Mouse (Mus musculus) mouse embryonic stem cell (cell line): ENCODE measurements around the gene Tyw1.
"Not testable (repeated sequence)": the region's sequence is repeated elsewhere in the genome, so short reads cannot be mapped to it uniquely, and the experiment has no call there.

Experiments used
- in situ Hi-C, 2 experiments: fragments of 300-500 bp; cut with MboI; formaldehyde crosslinking; loops; 1 replicate in 1 of 2; 3 replicates in 1 of 2; pipeline ENCODE4 v1.14.3; 2019 to 2020; ENCODE audit warnings: low sequenced_read_pairs in 2 of 2, low pct_unique_long_range_greater_than_20kb in 1 of 2, mixed read lengths in 1 of 2; ENCODE audit not compliant: unreplicated experiment in 1 of 2

Gene Tyw1

DNA sequence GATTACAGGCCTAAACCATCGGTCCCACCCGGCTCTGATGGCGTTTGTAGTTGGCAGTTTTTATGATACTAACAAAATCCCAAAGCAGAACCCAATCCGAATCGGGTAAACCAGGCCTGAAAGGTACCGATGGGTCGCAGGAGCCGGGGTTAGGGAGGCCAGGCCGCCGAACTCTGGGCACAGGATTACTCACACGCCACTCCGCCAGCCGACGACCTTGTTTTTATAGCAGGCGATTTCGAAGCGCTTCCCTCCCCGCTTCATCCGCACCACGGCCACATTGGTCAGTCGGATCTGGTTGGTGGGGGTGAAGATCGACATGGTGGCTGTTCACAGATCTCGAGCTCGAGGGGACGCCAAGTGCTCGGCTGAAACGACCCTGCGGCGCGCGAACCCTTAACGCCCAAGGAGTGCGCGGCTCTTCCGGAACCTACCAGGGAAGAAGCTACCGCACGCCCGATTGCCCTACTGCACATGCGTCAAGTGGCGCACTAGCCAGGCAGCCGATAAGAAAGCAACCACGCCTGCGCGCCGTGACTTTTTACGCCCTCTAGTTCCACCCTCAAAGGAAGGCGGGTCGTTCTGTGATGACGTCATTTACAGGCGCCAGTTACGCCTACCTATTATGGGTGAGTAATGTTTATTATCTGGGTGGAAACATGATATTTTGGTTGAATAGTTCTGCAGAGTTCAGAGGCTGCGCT, at the start of gene Tyw1, which contains the start of gene Sbds:
TSS of gene Tyw1 (plus strand) at position 603 of the 704 bp plus-strand sequence.
TSS of gene Sbds (minus strand) at position 514 of the 704 bp plus-strand sequence.
- in situ Hi-C loops = no loop called here

GRCm38 (mm10) chr5:130207299-130207698, 48.1 kb upstream of the Tyw1 start:
- in situ Hi-C loops = no loop called here

DNA sequence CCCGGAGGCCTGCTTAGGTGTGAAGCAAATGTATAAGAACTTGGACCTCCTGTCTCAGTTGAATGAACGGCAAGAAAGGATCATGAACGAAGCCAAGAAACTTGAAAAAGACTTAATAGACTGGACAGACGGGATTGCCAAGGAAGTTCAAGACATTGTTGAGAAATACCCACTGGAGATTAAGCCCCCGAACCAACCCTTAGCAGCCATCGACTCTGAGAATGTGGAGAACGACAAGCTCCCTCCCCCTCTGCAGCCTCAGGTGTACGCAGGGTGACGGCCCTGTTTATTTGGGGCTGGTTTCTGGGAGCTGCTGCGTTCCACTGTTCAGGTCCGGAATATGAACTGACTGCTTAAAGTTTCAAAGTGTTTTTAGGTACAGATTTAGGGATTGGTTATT, 42.5 kb upstream of the Tyw1 start:
- in situ Hi-C loops = no loop called here

DNA sequence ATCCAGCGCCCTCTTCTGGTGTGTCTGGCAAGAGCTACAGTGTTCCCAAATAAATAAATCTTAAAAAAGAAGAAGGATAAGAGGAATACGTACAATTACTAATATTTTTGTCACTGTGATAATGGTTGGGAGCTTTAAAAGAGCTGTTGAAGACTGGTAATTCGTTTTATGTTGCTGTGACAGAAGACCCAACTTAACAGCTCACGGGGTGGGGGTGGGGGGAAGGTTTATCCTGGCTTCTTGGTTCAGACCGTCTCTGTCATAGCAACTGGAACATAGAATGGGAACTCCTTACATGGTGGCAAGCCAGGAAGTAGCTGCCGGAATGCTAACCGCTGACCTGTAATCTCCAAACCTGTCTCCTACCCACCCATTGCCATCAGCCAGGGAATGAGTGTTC, 38.6 kb upstream of the Tyw1 start, which contains the start of gene Tmem248:
TSS of gene Tmem248 (plus strand) at position 301 of the 400 bp plus-strand sequence.
- in situ Hi-C loops = no loop called here

GRCm38 (mm10) chr5:130217406-130217805, 38.0 kb upstream of the Tyw1 start:
- in situ Hi-C loops = no loop called here

DNA sequence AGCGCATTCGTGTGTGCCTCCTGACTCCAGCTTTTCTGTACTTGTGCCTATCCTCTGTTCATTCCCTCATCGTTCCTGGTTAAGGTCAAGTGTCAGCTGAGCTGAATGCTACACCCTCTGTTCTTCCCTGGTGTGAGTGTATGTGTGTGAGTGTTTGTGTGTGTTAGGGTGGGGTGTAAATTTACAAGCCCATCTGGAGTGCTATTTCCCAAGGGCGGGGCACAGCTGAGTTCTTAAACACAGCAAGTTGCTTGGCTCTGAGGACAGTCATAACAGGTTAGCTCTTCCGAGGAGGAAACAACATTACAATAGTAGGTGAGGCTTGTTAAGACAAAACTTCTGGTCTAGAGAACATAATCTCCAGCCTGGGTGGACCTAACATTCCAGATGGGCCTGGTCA, 37.1 kb upstream of the Tyw1 start:
- in situ Hi-C loops = no loop called here

DNA sequence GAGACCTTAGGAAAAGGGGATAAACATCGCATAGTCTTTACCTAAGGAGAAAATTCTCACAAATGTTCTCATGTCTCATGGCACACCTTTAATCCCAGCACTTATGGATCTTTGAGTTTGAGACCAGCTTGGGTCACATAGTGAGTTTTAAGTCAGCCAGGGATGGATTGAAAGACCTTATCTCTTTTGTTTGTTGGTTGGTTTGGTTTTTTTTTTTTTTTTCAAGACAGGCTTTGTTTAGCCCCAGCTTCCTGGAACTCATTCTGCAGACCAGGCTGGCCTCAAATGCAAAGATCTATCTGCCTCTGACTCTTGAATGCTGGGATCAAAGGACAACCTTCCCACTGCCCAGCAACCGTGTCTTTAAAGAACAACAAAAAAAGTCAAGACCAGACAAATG, 34.1 kb upstream of the Tyw1 start:
- in situ Hi-C loops = no loop called here

- in situ Hi-C loops = no loop called here
Observed at GRCm38 (mm10) chr5:130221760-130222145, 33.7 kb upstream of the Tyw1 start.

DNA sequence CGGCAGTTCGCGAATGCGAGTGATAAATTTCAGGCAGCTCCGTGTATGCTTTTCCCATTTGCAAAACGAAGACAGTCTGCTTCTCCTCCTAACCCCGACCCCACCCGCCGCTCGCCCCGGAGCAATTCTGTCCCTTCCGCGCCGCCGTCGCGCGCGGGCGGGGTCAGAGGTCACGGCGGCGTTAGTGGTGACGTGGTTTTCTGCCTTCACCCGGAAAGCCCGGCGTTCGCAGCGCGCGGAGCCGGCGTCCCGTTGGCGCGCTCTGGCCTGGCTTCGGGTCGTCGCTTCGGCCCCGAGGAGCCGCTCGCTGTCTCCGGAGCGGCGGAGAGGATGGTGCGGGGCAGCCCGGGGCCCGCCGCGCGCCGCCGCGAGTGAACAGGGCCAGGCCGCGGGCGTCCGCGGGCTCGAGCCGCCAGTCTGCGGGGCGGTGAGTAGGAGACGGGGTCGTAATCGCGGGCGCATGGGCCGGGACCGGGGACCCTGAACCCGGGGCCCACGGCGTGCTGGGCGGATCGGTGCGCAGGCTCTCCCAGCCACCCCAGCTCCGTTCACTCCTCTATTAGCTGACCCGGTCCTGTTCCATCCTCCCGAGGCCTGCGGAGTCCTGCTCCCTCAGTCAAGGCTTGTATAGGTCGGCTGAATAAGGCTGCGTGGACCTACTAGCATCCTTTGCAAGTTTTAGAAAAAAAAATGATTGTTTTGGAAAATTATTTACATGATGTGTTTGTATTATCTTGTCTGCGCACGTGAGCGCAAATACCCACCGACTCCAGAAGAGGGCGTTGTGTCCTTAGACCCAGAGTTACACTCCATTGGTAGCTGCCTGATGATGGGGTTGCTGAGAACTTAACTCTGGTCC, 33.0 kb upstream of the Tyw1 start:
- in situ Hi-C loops = no loop called here

DNA sequence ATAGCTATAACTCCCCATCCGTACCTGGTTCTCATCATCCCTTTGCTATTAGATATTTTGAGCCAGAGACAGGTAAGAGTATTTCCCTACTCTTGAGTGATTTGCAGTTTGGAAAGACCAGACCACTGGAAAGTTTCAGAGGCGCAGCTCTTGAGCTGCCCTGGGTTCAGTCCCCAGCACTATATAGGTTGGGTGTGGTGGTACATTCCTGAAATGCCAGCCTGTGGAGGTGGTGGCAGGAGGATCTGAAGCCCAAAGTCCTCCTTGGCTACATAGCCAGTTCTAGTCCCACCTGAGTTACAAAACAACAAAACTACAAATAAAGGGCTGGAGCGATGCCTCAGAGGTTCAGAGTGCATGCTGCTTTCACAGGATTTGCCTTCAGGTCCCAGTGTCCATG, 28.6 kb upstream of the Tyw1 start:
- in situ Hi-C loops = no loop called here

DNA sequence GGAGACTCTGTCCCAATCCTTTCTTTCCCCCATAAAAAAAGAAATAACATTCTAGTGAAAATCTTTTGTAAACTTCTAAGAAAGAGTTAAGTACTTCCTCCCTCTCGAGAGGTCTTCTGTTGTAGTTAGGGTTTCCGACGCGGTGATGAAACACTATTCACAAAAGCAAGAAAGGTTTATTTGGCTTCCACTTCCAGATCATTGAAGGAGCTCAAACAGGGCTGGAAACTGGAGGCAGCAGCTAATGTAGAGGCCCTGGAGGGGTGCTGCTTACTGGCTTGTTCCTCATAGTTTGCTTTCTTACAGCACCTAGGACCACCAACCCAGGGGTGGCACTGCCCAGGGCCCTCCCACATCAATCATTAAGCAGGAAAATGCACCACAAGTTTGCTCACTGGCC, 27.3 kb upstream of the Tyw1 start:
- in situ Hi-C loops = no loop called here

- in situ Hi-C loops = no loop called here
Observed at GRCm38 (mm10) chr5:130236302-130236701, 19.1 kb upstream of the Tyw1 start.

DNA sequence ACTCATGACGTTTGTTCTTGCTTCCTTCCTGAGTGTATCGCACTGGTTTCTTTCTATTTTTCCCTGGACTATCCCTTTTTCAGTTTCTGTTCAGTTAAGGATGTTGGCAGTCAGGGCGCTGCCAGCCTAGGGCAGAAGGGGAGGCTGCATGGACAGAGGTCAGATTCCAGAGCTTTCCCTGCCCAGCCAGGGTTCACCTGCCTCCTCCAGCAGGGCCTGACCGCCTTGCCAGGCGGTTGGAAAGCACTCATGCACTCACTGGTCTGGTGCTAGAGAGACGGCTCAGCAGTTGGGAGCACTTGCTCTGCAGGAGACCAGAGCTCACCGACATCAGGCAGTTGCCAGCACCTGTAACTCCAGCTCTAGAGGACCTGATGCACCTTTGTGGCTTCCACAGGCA, 16.2 kb upstream of the Tyw1 start:
- in situ Hi-C loops = no loop called here

DNA sequence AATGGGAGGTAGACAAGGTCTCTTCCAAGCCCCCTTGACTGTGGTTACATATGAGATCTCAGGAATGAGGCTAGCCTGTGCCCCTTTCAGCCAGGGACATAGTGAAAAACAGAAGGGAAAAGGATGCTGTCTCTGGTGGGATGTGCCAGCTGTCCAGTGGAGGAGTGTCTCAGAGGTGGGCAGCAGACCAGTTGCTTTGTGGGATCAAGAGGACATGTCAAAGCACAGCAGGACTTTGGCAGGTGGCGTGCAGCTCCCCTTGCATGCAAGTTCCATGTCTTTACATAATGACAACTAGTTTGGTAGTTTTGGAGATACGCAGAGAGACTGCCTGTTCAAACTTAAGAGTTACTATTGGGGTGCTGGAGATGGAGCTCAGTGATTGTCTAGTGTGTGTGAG, 15.6 kb upstream of the Tyw1 start:
- in situ Hi-C loops = no loop called here

DNA sequence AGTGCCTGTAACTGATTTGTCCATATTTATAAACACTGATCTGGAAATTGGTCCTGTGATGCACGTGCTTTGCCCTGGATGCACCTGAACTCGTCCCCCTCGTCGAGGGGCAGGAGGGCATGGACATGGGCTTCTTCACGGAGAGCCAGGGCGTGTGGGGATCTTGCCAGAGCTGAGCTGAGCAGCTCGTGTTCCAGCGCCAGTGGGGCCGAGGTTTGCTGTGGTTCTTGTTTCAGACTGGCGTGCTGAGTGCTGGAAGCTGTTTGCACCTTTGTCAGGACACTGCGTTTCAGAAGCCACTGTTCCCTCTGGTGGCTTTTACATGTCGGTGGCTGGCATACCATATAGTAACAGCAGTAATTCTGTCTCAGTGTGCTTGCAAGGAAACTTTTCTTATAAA, 14.0 kb upstream of the Tyw1 start:
- in situ Hi-C loops = no loop called here

- in situ Hi-C loops = no loop called here
Observed at GRCm38 (mm10) chr5:130247823-130248222, 7.6 kb upstream of the Tyw1 start.

DNA sequence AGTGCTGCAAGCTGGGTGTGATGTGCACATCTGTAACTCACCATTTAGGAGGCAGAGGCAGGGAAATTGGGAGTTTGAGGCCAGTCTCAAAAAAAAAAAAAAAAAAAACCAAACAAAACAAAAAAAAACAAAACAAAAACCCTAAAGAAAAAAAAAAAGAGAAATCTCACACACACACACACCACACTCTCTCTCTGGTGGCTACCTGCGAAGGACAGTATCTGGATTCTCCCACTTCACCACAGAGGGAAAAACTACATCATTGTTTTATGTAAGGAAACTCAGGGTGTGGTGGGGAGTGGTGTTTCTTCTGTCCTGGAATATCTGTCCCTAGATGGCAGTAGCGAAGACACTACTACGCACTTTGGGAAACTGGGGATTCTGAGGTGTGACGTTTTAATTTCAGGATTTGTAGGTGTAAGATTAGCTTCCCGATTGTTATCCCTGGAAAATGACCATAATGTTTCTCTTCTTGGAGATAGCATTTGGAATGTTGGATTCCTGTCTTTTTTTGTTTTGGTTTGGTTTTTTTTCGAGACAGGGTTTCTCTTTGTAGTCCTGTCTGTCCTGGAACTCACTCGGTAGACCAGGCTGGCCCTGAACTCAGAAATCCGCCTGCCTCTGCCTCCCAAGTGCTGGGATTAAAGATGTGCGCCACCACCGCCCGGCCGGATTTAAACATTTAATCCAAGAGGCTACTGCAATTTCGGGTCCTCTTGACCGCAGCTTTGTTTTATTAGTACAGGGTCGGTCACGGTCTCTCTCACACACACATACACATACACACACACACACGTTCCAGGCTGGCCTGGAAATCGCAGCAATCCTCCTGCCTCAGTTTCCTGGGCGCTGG, 1.0 kb upstream of the Tyw1 start:
- in situ Hi-C loops = no loop called here

DNA sequence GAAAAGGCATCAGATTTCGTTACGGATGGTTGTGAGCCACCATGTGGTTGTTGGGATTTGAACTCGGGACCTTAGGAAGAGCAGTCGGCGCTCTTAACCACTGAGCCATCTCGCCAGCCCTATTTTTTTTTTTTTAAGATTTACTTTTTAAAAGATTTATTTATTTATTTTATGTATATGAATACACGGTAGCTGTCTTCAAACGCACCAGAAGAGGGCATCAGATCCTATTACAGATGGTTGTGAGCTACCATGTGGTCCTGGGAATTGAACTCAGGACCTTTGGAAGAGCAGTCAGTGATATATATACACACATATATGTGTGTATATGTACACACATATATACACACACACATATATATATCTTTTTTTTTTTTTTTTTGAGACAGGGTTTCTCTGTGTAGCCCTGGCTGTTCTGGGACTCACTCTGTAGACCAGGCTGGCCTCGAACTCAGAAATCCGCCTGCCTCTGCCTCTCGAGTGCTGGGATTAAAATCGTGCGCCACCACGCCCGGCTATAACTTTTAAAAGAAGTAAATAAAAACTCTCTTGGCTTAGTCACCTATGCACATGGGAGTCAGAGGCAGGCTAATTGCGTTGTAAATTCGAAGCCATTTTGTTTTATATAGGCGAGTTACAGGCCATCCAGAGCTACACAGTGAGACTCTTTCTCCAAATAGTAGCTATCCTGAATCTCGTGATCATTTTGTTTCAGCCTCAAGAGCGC, 543 bp downstream of the Tyw1 start:
- in situ Hi-C loops = not testable (repeated sequence)
